Mouse (Mus musculus) liver, embryonic 15.5 days (tissue): ENCODE measurements around the gene Xpr1. TPM values are rescaled to one million over a fixed set of nuclear protein-coding genes. Genes with fewer than 3 reads are reported as not detected.

ENCODE experiments used
- ATAC-seq: fragments of 200-750 bp; cut with Nextera tagmentation; 2 replicates; pipeline ENCODE4 v1.8.0; 2017; ENCODE audit warnings: moderate number of reproducible peaks, mild to moderate bottlenecking, moderate library complexity; ENCODE audit not compliant: insufficient read depth
- H3K27ac ChIP-seq: fragments of 300-500 bp; sonication (generic); replicated peaks from 2 replicates; pipeline ENCODE4 v1.5.1; 2015; ENCODE audit warnings: mild to moderate bottlenecking, inconsistent platforms
- H3K27me3 ChIP-seq: fragments of 300-500 bp; sonication (generic); 2 replicates; pipeline ENCODE4 v1.6.1; 2015; ENCODE audit warnings: mild to moderate bottlenecking, inconsistent platforms
- H3K36me3 ChIP-seq: fragments of 300-500 bp; sonication (generic); replicated peaks from 2 replicates; pipeline ENCODE4 v1.6.1; 2015; ENCODE audit warnings: moderate library complexity, mild to moderate bottlenecking, inconsistent platforms
- H3K4me1 ChIP-seq: fragments of 300-500 bp; sonication (generic); replicated peaks from 2 replicates; pipeline ENCODE4 v1.6.1; 2015; ENCODE audit warnings: inconsistent platforms
- H3K4me2 ChIP-seq: fragments of 300-500 bp; sonication (generic); 2 replicates; pipeline ENCODE4 v1.6.1; 2015; ENCODE audit warnings: moderate library complexity, mild to moderate bottlenecking, inconsistent platforms
- H3K4me3 ChIP-seq: fragments of 300-500 bp; sonication (generic); replicated peaks from 2 replicates; pipeline ENCODE4 v1.5.1; 2015; ENCODE audit warnings: mild to moderate bottlenecking, inconsistent platforms
- H3K9ac ChIP-seq: fragments of 300-500 bp; sonication (generic); 2 replicates; pipeline ENCODE4 v1.6.1; 2015; ENCODE audit warnings: moderate library complexity, mild to moderate bottlenecking, inconsistent platforms
- H3K9me3 ChIP-seq: fragments of 300-500 bp; sonication (generic); replicated peaks from 2 replicates; pipeline ENCODE4 v1.6.1; 2016; ENCODE audit warnings: inconsistent platforms
- WGBS: fragments of 180-500 bp; shearing (Covaris S2); methylation state at CpG from one replicate; pipeline ENCODE4 v1.1.7; 2015; ENCODE audit warnings: mixed read lengths; ENCODE audit not compliant: insufficient replicate concordance; 5-methylcytosine and 5-hydroxymethylcytosine counted together
- microRNA-seq: library from miRNA; unstranded; fragments of <30 nt; microRNA quantifications from one replicate; pipeline ENCODE4, GENCODE M21; 2016
- polyA plus RNA-seq: library from polyadenylated mRNA; unstranded; fragments of >200 nt; fragmentation: Nextera tagmentation; extraction: Ambion mirVana; gene quantifications from 2 replicates; pipeline ENCODE4 v1.2.1, GENCODE M21; 2015

The Xpr1 gene
- polyA plus RNA-seq, 1 experiment from 2014 or later, result 3.8 TPM

DNA sequence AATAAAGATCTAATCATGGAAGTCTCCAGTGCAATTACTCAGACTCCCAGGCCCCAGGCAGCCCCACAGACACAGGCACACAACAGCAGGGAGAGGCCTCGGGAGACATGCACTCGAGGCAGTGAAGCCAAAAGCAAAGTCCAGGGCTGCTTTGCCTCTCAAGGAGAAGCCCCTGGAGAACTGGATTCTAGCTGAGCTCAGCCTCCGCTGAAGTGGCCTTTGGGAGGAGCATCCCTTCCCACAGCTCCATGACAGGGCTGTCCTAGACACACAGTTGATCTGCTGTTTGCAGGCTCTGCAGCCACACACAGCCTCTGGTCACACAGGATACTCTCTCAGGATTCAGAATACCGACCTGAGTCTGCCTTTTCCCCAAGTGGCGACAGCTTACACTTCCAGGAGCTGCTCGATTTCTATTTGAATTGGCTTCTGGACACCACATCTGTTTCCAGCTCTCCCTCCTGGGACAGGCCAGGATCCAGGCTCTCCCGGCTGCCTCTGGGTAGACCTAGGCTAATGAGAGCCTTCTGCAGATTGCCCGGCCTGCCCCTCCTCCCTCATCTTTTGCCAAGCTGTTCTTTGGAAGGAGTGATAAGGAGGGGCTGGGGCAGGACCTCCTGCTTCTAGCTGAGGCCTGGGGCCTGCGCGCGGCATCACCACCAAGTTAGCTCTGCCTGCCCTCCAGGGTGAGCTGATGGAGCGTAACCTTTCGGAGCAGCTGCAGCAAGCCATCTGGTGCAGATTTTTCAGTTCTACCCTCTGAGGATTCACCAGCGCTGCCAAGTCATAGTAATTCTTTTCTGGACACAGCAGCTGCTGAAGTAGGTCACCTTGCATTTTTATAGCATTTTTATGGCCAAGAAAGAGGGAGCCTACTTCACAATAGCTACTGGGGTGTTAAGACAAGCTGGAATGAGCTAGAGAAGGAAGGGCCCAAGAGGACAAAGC is 187.5 kb downstream of the Xpr1 start:
- Histone ChIP-seq H3K36me3 (no peaks in the 10 kb centered on the region), H3K4me2 (no peak overlapping the region), H3K4me1 (no peaks in the 10 kb centered on the region), H3K4me3 (no peak overlapping the region), H3K27me3 (no peaks in the 10 kb centered on the region), H3K9ac (no peak overlapping the region), H3K27ac (no peak overlapping the region), H3K9me3 (no peaks in the 10 kb centered on the region)
- ATAC-seq, result no peak
- WGBS, result 51% methylated on average over 14 of the region's 14 CpGs

Small RNA genes lying within 50 kb of the gene (microRNA-seq; reads per million reads assigned to microRNA genes)
- gene Gm22569, result not detected

Other genes with a start within 250 kb of the Xpr1 start
- 0.21 and 0.30 TPM in 2 replicates for gene BC034090, start 173.0 kb downstream of the Xpr1 start, polyA plus RNA-seq
- 37.2 and 37.5 TPM in 2 replicates for gene Acbd6, start 140.7 kb upstream of the Xpr1 start, polyA plus RNA-seq